Mouse (Mus musculus): ENCODE results near the gene Mapk7. TPM values are rescaled to one million over a fixed set of nuclear protein-coding genes. Genes with fewer than 3 reads are reported as not detected.

Mapk7 gene
- polyA plus RNA-seq, 1 experiment from 2014 or later = 7.4 TPM

GRCm38 (mm10) chr11:61518871-61519270 is 24.7 kb upstream of the Mapk7 start:
- Histone ChIP-seq H3K9ac (no peak overlapping the region), H3K9me3 (replicated peaks) (no peaks in the 10 kb centered on the region), H3K27ac (replicated peaks) (no peak overlapping the region), H3K27me3 (no peaks in the 10 kb centered on the region), H3K36me3 (replicated peaks) (no peaks in the 10 kb centered on the region; the same call in 1 of the 2 replicates), H3K4me3 (replicated peaks) (no peak overlapping the region), H3K4me1 (replicated peaks) (no peaks in the 10 kb centered on the region), H3K4me2 (no peak overlapping the region)
- ATAC-seq (ENCODE audit: insufficient read depth) = no peak
- WGBS (ENCODE audit: insufficient replicate concordance) = 64% methylated on average over 3 of the region's 3 CpGs

GRCm38 (mm10) chr11:61517971-61518370 is 23.8 kb upstream of the Mapk7 start:
- no peak for ATAC-seq (ENCODE audit: insufficient read depth)

GRCm38 (mm10) chr11:61514953-61515352 is 20.7 kb upstream of the Mapk7 start:
- H3K27me3 ChIP-seq = no peaks in the 10 kb centered on the region
- H3K9me3 ChIP-seq (replicated peaks) = no peaks in the 10 kb centered on the region
- 33% methylated on average over 3 of the region's 3 CpGs for WGBS (ENCODE audit: insufficient replicate concordance)
- no peak overlapping the region for H3K27ac ChIP-seq (replicated peaks)
- no peak for ATAC-seq (ENCODE audit: insufficient read depth)
- H3K9ac ChIP-seq = no peak overlapping the region
- no peaks in the 10 kb centered on the region for H3K4me1 ChIP-seq (replicated peaks)
- no peak overlapping the region for H3K4me3 ChIP-seq (replicated peaks)
- H3K4me2 ChIP-seq = no peak overlapping the region
- H3K36me3 ChIP-seq (replicated peaks) = no peaks in the 10 kb centered on the region; the same call in 1 of the 2 replicates

More at GRCm38 (mm10) chr11:61517971-61518370, 23.8 kb upstream of the Mapk7 start:
- H3K4me1 ChIP-seq (replicated peaks) = no peaks in the 10 kb centered on the region
- H3K9ac ChIP-seq = no peak overlapping the region
- no peak overlapping the region for H3K4me2 ChIP-seq
- 46% methylated on average over 1 of the region's 1 CpGs for WGBS (ENCODE audit: insufficient replicate concordance)
- H3K27ac ChIP-seq (replicated peaks) = no peak overlapping the region
- H3K4me3 ChIP-seq (replicated peaks) = no peak overlapping the region
- no peaks in the 10 kb centered on the region; the same call in 1 of the 2 replicates for H3K36me3 ChIP-seq (replicated peaks)
- H3K9me3 ChIP-seq (replicated peaks) = no peaks in the 10 kb centered on the region
- H3K27me3 ChIP-seq = no peaks in the 10 kb centered on the region

GRCm38 (mm10) chr11:61504713-61505257 is 10.6 kb upstream of the Mapk7 start, which contains the start of gene B9d1:
TSS of gene B9d1 (plus strand) at chr11:61505144.
- peak; percentile 83 for ATAC-seq (ENCODE audit: insufficient read depth)
- Histone ChIP-seq H3K27me3 (peaks cover 6% of the 10 kb centered on the region; the same call in 1 of the 2 replicates), H3K9ac (peak within 1 kb of the TSS; percentile 55), H3K27ac (replicated peaks) (no peak within 1 kb of the TSS), H3K36me3 (replicated peaks) (no peaks in the 10 kb centered on the region), H3K4me2 (peak within 1 kb of the TSS; percentile 76), H3K4me1 (replicated peaks) (peaks cover 11% of the 10 kb centered on the region), H3K9me3 (replicated peaks) (no peaks in the 10 kb centered on the region), H3K4me3 (replicated peaks) (peak within 1 kb of the TSS; percentile 65)
- WGBS (ENCODE audit: insufficient replicate concordance) = under 1% methylated on average over 39 of the region's 39 CpGs

- 59% methylated on average over 8 of the region's 8 CpGs for WGBS (ENCODE audit: insufficient replicate concordance)
- Histone ChIP-seq H3K4me1 (replicated peaks) (peaks cover 11% of the 10 kb centered on the region), H3K9ac (no peak overlapping the region), H3K27me3 (peaks cover 6% of the 10 kb centered on the region; the same call in 1 of the 2 replicates), H3K9me3 (replicated peaks) (no peaks in the 10 kb centered on the region), H3K36me3 (replicated peaks) (no peaks in the 10 kb centered on the region), H3K27ac (replicated peaks) (no peak overlapping the region), H3K4me3 (replicated peaks) (no peak overlapping the region), H3K4me2 (no peak overlapping the region)
- ATAC-seq (ENCODE audit: insufficient read depth) = no peak
Observed at GRCm38 (mm10) chr11:61503933-61504332, 9.7 kb upstream of the Mapk7 start.

- H3K27me3 ChIP-seq = peaks cover 3% of the 10 kb centered on the region; the same call in 1 of the 2 replicates
- H3K9me3 ChIP-seq (replicated peaks) = no peaks in the 10 kb centered on the region
- H3K4me1 ChIP-seq (replicated peaks) = peaks cover 12% of the 10 kb centered on the region
- H3K4me2 ChIP-seq = no peak overlapping the region
- WGBS (ENCODE audit: insufficient replicate concordance) = 41% methylated on average over 6 of the region's 6 CpGs
- no peak for ATAC-seq (ENCODE audit: insufficient read depth)
- H3K36me3 ChIP-seq (replicated peaks) = no peaks in the 10 kb centered on the region
- no peak overlapping the region for H3K4me3 ChIP-seq (replicated peaks)
- no peak overlapping the region for H3K27ac ChIP-seq (replicated peaks)
- no peak overlapping the region for H3K9ac ChIP-seq
Observed at GRCm38 (mm10) chr11:61498736-61499504, 4.7 kb upstream of the Mapk7 start.

DNA sequence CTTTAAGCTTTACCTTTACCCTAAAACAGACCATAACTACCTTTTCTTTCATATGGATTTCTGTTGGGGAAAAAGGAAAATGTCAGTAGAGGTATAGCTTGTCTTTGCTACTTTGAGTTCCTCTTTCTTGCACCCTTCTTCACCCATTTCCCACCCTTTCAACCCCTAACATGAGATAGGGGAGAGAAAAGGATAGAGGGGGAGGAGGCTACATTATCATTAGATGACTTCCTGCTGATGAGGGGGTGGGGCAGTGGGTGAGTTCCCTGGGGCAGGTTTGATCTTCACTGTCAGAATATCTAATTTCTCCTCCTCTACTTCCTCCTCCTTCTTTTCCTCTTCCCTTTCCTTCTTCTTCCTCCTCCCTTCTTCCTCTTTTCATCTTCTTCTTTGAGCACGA is 3.3 kb upstream of the Mapk7 start:
- H3K4me1 ChIP-seq (replicated peaks) = peaks cover 24% of the 10 kb centered on the region
- no peak overlapping the region for H3K4me3 ChIP-seq (replicated peaks)
- no peaks in the 10 kb centered on the region for H3K36me3 ChIP-seq (replicated peaks)
- no peak overlapping the region for H3K27ac ChIP-seq (replicated peaks)
- no peak overlapping the region for H3K4me2 ChIP-seq
- WGBS (ENCODE audit: insufficient replicate concordance) = 31% methylated on average over 1 of the region's 1 CpGs
- no peak for ATAC-seq (ENCODE audit: insufficient read depth)
- H3K9ac ChIP-seq = no peak overlapping the region
- H3K9me3 ChIP-seq (replicated peaks) = no peaks in the 10 kb centered on the region
- no peaks in the 10 kb centered on the region for H3K27me3 ChIP-seq

DNA sequence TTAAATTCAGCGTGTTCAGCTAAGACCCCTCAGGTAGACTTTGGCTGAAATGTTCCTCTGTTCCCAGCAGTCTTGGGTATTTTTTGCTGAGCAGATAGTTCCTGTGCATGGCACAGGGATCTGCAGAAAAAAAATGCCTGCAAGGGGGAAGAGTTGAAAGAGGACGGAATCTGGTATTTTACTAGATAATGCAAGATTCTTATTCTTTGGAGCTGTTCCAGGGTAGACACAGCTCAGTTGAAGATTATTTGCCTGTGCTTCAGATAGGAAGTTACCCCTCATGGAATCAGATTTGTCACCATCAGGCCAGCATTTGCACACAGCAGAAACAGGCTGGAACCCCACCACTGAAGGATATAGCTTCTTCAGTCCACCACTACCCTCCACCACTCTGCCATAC is 1.3 kb upstream of the Mapk7 start:
- Histone ChIP-seq H3K36me3 (replicated peaks) (peaks cover 15% of the 10 kb centered on the region), H3K27ac (replicated peaks) (no peak overlapping the region), H3K4me1 (replicated peaks) (peaks cover 24% of the 10 kb centered on the region), H3K4me3 (replicated peaks) (no peak overlapping the region), H3K27me3 (no peaks in the 10 kb centered on the region), H3K4me2 (no peak overlapping the region), H3K9me3 (replicated peaks) (no peaks in the 10 kb centered on the region), H3K9ac (no peak overlapping the region)
- ATAC-seq (ENCODE audit: insufficient read depth) = no peak
- WGBS (ENCODE audit: insufficient replicate concordance) = 81% methylated on average over 2 of the region's 2 CpGs

DNA sequence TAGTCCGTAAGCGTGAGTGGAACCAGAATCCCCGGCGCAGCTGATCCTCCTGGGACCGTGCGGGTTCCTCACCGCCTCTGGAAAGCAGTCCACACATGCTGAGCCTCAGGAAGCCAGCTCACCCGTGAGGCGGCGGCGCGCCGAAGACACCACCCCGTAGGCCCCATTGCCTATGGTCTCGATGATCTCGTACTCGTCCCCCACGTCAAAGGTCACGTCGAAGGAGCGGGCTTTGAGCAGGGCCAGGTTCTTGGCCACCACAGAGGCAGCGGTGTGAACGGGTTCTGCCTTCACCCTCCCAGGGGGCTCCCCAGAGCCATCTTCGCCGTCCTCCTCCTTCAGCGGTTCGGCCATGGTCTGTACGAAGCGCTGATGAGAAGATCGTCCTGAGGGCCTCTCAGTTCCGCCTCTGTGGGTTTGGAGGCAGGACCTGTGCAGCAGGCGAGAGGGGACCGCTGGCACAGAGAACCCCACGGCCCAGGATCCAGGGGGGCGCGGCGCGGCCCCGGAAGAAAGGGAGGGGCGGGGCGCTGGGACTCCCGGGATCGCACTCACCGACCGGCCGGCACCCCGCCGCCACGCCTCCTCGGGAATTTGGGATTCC is 579 bp downstream of the Mapk7 start:
- 3% methylated on average over 50 of the region's 50 CpGs for WGBS (ENCODE audit: insufficient replicate concordance)
- H3K9ac ChIP-seq = peak overlapping the region; percentile 79
- no peaks in the 10 kb centered on the region for H3K9me3 ChIP-seq (replicated peaks)
- H3K27ac ChIP-seq (replicated peaks) = peak overlapping the region; percentile 59
- peaks cover 21% of the 10 kb centered on the region for H3K4me1 ChIP-seq (replicated peaks)
- peak overlapping the region; percentile 97 for H3K4me2 ChIP-seq
- ATAC-seq (ENCODE audit: insufficient read depth) = peak; percentile 71
- H3K36me3 ChIP-seq (replicated peaks) = peaks cover 34% of the 10 kb centered on the region
- H3K27me3 ChIP-seq = no peaks in the 10 kb centered on the region
- peak overlapping the region; percentile 84 for H3K4me3 ChIP-seq (replicated peaks)

GRCm38 (mm10) chr11:61492749-61493401 is 1.3 kb downstream of the Mapk7 start:
- Histone ChIP-seq H3K4me1 (replicated peaks) (peaks cover 20% of the 10 kb centered on the region), H3K9me3 (replicated peaks) (no peaks in the 10 kb centered on the region), H3K36me3 (replicated peaks) (peaks cover 37% of the 10 kb centered on the region), H3K27ac (replicated peaks) (no peak overlapping the region), H3K27me3 (no peaks in the 10 kb centered on the region), H3K4me2 (peak overlapping the region; percentile 97), H3K9ac (peak overlapping the region; percentile 79), H3K4me3 (replicated peaks) (peak overlapping the region; percentile 84)
- no peak for ATAC-seq (ENCODE audit: insufficient read depth)
- 62% methylated on average over 12 of the region's 12 CpGs for WGBS (ENCODE audit: insufficient replicate concordance)
